9 mouse cellular contexts compared by ENCODE assay signal in the genomic region with DNA sequence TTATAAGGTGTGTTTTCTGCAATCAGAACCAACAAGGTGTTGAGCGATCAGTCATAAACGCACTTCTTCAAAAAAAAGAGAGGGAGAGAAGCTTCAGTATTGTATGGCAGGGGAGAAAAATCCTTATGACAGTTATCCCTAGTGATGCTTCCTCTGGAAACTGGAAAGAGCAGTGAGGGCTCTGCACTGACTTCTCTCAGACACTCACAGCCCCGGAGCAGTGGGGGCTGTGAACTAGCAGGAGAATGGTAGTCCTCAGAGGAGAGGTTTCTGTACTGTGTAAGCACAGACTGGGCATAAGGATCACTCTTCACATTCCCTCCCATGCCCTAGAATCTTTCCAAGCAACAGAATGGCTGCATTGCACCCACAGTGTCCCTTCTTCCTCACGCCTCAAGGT. TPM values are rescaled to one million over a fixed set of nuclear protein-coding genes. Genes with fewer than 3 reads are reported as not detected.
DNase-seq lines count a peak whose midpoint lies in the region; ATAC-seq and TF ChIP-seq lines count a peak whose summit lies in the region.
"Had no signal": no experiment of that assay in that cellular context is flagged by ENCODE, and none has a peak within 500 bp of the region (broad histone marks: within the 10 kb centered on the region; RNA-seq: fewer than 3 reads in every experiment).

No protein-coding gene starts in this region.

- DNase-seq in cerebellum, adult 2 months = peak in 1 of 2 experiments; percentile 15
- DNase-seq in cerebellum, postnatal 4 days (ENCODE audit: low spot score in 2 of 2) = no peak
- no peak for DNase-seq in lung, adult 2 months
- DNase-seq in left cerebral cortex, adult 9 months (ENCODE audit: low spot score in 2 of 2) = no peak

- 0 out of 2 replicates have a peak, but pooled peaks cover 3% of the 10 kb centered on the region for H3K4me1 ChIP-seq in cerebellum, adult 2 months (ENCODE audit: control insufficient read depth, insufficient read depth, low read length)
- H3K4me1 ChIP-seq in lung, embryonic 16.5 days (replicated peaks; ENCODE audit: control insufficient read depth, insufficient read depth, low read length) = peaks cover 3% of the 10 kb centered on the region; the same call in 1 of the 2 replicates
- H3K4me1 ChIP-seq in lung, adult 2 months (ENCODE audit: control insufficient read depth, insufficient read depth, low read length) = no peaks in the 10 kb centered on the region; the same call in 1 of the 2 replicates
- peaks cover 11% of the 10 kb centered on the region for H3K4me1 ChIP-seq in limb, embryonic 12.5 days (replicated peaks)
- H3K4me1 ChIP-seq in stomach, embryonic 15.5 days = peaks cover 6% of the 10 kb centered on the region

- peak overlapping the region; percentile 100; the same call in 1 of the 2 replicates for H3K4me2 ChIP-seq in lung, embryonic 16.5 days (ENCODE audit: low read depth, low read length)
- H3K4me2 ChIP-seq in limb, embryonic 12.5 days = peak overlapping the region; percentile 99
- H3K4me2 ChIP-seq in stomach, embryonic 15.5 days = peak overlapping the region; percentile 100

- no peak for TF ChIP-seq CTCF in cerebellum, adult 2 months (IDR thresholded peaks at IDR 0.05; ENCODE audit: borderline replicate concordance, insufficient read depth, low read depth, low read length)
- no peak for TF ChIP-seq CTCF in lung, adult 2 months (IDR thresholded peaks at IDR 0.05; ENCODE audit: insufficient read depth, low read length)

- TF ChIP-seq POLR2A in cerebellum, adult 2 months (IDR thresholded peaks at IDR 0.05; ENCODE audit: borderline replicate concordance, insufficient read depth, low read length) = no peak
- TF ChIP-seq POLR2A in lung, adult 2 months (IDR thresholded peaks at IDR 0.05; ENCODE audit: borderline replicate concordance, extremely low read depth, low read depth, low read length) = no peak

- H3K9ac ChIP-seq in lung, embryonic 16.5 days (ENCODE audit: low read length) = no peak overlapping the region
- no peak overlapping the region for H3K9ac ChIP-seq in limb, embryonic 12.5 days (replicated peaks)
- H3K9ac ChIP-seq in stomach, embryonic 15.5 days = no peak overlapping the region

- 31% methylated on average over 4 of the region's 4 CpGs for WGBS in cerebellum, adult 2 months
- 17% methylated on average over 4 of the region's 4 CpGs for WGBS in lung, embryonic 16.5 days
- WGBS in lung, adult 2 months = 38% methylated on average over 4 of the region's 4 CpGs
- 22% methylated on average over 4 of the region's 4 CpGs for WGBS in limb, embryonic 12.5 days
- WGBS in stomach, embryonic 15.5 days = 28% methylated on average over 4 of the region's 4 CpGs

- H3K36me3 ChIP-seq in lung, embryonic 16.5 days (ENCODE audit: control insufficient read depth, insufficient read depth, low read length) = no peaks in the 10 kb centered on the region
- no peaks in the 10 kb centered on the region for H3K36me3 ChIP-seq in limb, embryonic 12.5 days
- H3K36me3 ChIP-seq in stomach, embryonic 15.5 days = no peaks in the 10 kb centered on the region

- H3K27me3 ChIP-seq in cerebellum, adult 2 months (ENCODE audit: control insufficient read depth, insufficient read depth, low read length) = no peaks in the 10 kb centered on the region
- peaks cover 2% of the 10 kb centered on the region; the same call in 1 of the 2 replicates for H3K27me3 ChIP-seq in lung, embryonic 16.5 days (ENCODE audit: control insufficient read depth, insufficient read depth, low read depth, low read length)
- H3K27me3 ChIP-seq in limb, embryonic 12.5 days = peaks cover 60% of the 10 kb centered on the region
- H3K27me3 ChIP-seq in stomach, embryonic 15.5 days (replicated peaks) = peaks cover 6% of the 10 kb centered on the region

- H3K4me3 ChIP-seq in cerebellum, adult 2 months (replicated peaks; ENCODE audit: insufficient read depth, low read depth, low read length) = peak overlapping the region; percentile 78
- H3K4me3 ChIP-seq in lung, embryonic 16.5 days (ENCODE audit: low read length) = no peak overlapping the region
- no peak overlapping the region for H3K4me3 ChIP-seq in lung, adult 2 months (replicated peaks; ENCODE audit: extremely low read depth, low read depth, low read length)
- H3K4me3 ChIP-seq in limb, embryonic 12.5 days (replicated peaks) = peak overlapping the region; percentile 60; the same call in 1 of the 2 replicates
- H3K4me3 ChIP-seq in stomach, embryonic 15.5 days (replicated peaks) = peak overlapping the region; percentile 66; the same call in 1 of the 2 replicates

- no peak overlapping the region for H3K27ac ChIP-seq in cerebellum, adult 2 months (ENCODE audit: insufficient read depth, low read length)
- H3K27ac ChIP-seq in lung, embryonic 16.5 days (ENCODE audit: low read length) = no peak overlapping the region
- H3K27ac ChIP-seq in limb, embryonic 12.5 days = no peak overlapping the region
- H3K27ac ChIP-seq in stomach, embryonic 15.5 days = no peak overlapping the region

- no peaks in the 10 kb centered on the region for H3K9me3 ChIP-seq in lung, embryonic 16.5 days (ENCODE audit: control insufficient read depth, low read length)
- H3K9me3 ChIP-seq in limb, embryonic 12.5 days = no peaks in the 10 kb centered on the region
- no peaks in the 10 kb centered on the region for H3K9me3 ChIP-seq in stomach, embryonic 15.5 days

- ATAC-seq in lung, embryonic 16.5 days (ENCODE audit: low read depth) = peak; percentile 31; the same call in 1 of the 2 replicates
- ATAC-seq in limb, embryonic 12.5 days (ENCODE audit: insufficient number of reproducible peaks, insufficient read depth, low FRiP score, low TSS enrichment, low read depth) = no peak
- ATAC-seq in stomach, embryonic 15.5 days (ENCODE audit: insufficient read depth, low FRiP score, low read depth) = no peak
- no peak for ATAC-seq in erythroblast, adult 5-6 weeks (replicated peaks; ENCODE audit: low FRiP score, poor library complexity, severe bottlenecking)

RNA-seq across cellular contexts. Expression of a gene that starts 33.8 kb away (rescaled TPM):
- not detected in 2 replicates for polyA plus RNA-seq in cerebellum, adult 2 months (2012; rRNA removed)
- not detected in 2 replicates for polyA plus RNA-seq in lung, embryonic 16.5 days (2015; fragmentation: Nextera tagmentation; extraction: Ambion mirVana)
- polyA plus RNA-seq in lung, adult 2 months (2012; rRNA removed) = not detected in 2 replicates
- polyA plus RNA-seq in limb, embryonic 12.5 days (2016; fragmentation: Nextera tagmentation; extraction: Ambion mirVana) = not detected in 2 replicates
- polyA plus RNA-seq in stomach, embryonic 15.5 days (2015; fragmentation: Nextera tagmentation; extraction: Ambion mirVana) = not detected in 2 replicates
- total RNA-seq in erythroblast, adult 5-6 weeks (2015; ENCODE audit: low replicate concordance) = not detected in 2 replicates
- total RNA-seq in erythroblast, adult 5-6 weeks (2017; ENCODE audit: low replicate concordance) = not detected in 2 replicates
- total RNA-seq: layer of hippocampus, adult 8-10 months had no signal

Comparison
In these comparisons a context has a peak if more than half of its experiments do, and no peak if none do; other contexts are left out.
1. H3K4me3 ChIP-seq: peak in cerebellum, adult 2 months (single experiment), limb, embryonic 12.5 days (single experiment) and stomach, embryonic 15.5 days (single experiment); none in lung, embryonic 16.5 days (single experiment) and lung, adult 2 months (single experiment).
2. Peak in every context shown above with its lines, with median percentiles within 50 percentile points of each other: H3K4me2 ChIP-seq.